Mouse (Mus musculus): ENCODE data around the gene Tdrd5. TPM values are rescaled to one million over a fixed set of nuclear protein-coding genes. Genes with fewer than 3 reads are reported as not detected.
A peak's percentile ranks its signal among the peaks of the same experiment; 100 is the strongest.

Gene Tdrd5
- total and polyA plus RNA-seq, 3 experiments: not detected

DNA sequence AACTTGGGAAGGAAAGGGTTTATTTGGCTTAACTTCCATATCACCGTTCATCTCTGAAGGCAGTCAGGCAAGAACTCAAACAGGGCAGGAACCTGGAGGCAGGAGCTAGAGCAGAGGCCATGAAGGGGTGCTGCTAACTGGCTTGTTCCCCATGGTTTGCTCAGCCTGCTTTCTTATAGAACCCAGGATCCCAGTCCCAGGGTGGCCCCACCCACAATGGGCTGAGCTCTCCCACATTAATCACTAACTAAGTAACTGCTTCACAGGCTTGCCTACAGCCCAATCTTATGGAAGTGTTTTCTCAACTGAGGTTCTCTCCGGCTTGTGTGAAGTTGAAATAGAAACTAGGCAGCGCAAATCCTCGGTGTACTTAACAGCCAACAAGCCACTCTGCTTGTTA is 74.7 kb downstream of the Tdrd5 start:
- DNase-seq: no peak
- WGBS: 78% methylated on average over 4 of the region's 4 CpGs
- Histone ChIP-seq H3K27ac (no peak overlapping the region), H3K4me3 (no peak overlapping the region), H3K79me2 (replicated peaks; ENCODE audit: control insufficient read depth, insufficient read depth, low read length) (no peaks in the 10 kb centered on the region), H3K9ac (ENCODE audit: low read depth, low read length) (no peak overlapping the region), H3K36me3 (ENCODE audit: control insufficient read depth, insufficient read depth, low read length) (no peaks in the 10 kb centered on the region), H3K27me3 (ENCODE audit: control insufficient read depth, insufficient read depth, low read length) (no peaks in the 10 kb centered on the region), H3K4me1 (ENCODE audit: control insufficient read depth, insufficient read depth, low read length) (no peaks in the 10 kb centered on the region)
- TF ChIP-seq POLR2A (IDR thresholded peaks at IDR 0.05; ENCODE audit: insufficient read depth, low read depth, low read length) (no peak), EP300 (IDR thresholded peaks at IDR 0.05; ENCODE audit: insufficient read depth, low read depth, low read length) (no peak), CTCF (IDR thresholded peaks at IDR 0.05) (no peak)
- intact Hi-C loops (cut with DNase I): loop anchor here (2.0 kb wide), 1 partner anchor 142 kb away; no protein-coding TSS in a partner anchor

DNA sequence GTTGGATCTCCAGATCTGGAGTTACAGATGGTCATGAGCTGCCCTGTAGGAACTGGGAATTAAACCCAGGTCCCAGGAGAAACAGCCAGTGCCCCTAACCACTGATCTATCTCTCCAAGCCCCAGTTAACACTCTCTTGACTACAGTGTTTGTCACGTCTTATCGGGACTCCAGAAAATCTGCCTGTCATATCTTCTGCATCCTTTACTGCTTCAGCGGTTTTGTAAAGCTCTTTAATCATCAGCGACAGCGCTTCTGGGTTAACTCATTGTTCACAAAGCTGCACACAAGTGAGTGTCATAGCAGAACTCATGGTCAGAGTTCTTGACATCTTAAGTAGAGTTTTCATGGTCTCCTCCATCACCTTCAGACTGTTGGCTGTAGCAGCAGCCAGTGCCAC is 76.6 kb downstream of the Tdrd5 start:
- no peak for DNase-seq
- Histone ChIP-seq H3K79me2 (replicated peaks; ENCODE audit: control insufficient read depth, insufficient read depth, low read length) (no peaks in the 10 kb centered on the region), H3K36me3 (ENCODE audit: control insufficient read depth, insufficient read depth, low read length) (no peaks in the 10 kb centered on the region), H3K27ac (no peak overlapping the region), H3K4me1 (ENCODE audit: control insufficient read depth, insufficient read depth, low read length) (peaks cover 3% of the 10 kb centered on the region), H3K4me3 (no peak overlapping the region), H3K9ac (ENCODE audit: low read depth, low read length) (no peak overlapping the region), H3K27me3 (ENCODE audit: control insufficient read depth, insufficient read depth, low read length) (no peaks in the 10 kb centered on the region)
- TF ChIP-seq EP300 (IDR thresholded peaks at IDR 0.05; ENCODE audit: insufficient read depth, low read depth, low read length): no peak
- no peak for TF ChIP-seq POLR2A (IDR thresholded peaks at IDR 0.05; ENCODE audit: insufficient read depth, low read depth, low read length)
- intact Hi-C loops (cut with DNase I): no loop called here
- 71% methylated on average over 5 of the region's 5 CpGs for WGBS

DNA sequence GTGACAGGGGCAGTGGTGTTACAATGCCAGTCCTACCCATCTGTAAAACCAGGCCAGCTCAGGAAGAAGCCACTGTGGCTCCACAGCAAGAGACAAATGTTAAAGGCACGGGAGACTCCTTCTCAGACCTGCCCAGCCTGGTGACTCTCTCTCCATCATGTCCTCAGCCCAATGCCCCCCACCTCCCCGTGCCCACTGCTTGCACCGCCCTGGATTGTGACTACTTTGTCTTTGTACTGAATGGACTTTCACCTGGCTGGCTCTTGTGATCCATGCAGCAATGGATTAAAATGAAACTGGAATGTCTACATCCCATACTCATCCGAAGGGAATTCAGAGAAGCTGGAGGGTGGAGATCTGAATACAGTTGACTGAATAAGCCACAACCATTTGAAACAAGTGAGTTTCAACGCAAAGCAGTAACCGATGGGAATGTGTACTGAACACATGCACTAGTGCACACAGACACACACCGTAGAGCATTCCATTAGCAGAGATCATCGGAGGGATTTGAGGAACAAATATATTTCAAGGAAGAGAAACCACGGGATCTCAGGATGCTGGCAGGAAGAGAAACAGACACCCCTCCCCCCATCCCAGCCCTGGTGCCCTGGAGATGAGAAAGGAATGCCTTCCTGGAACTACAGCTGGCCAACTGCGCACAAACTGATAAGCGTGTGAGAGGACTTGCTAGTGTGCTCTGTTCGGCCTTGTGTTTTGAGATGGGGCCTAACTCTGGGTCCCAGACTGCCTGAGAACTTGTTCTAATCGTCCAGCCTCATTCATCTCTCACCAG is 81.1 kb downstream of the Tdrd5 start:
- no peaks in the 10 kb centered on the region for H3K27me3 ChIP-seq (ENCODE audit: control insufficient read depth, insufficient read depth, low read length)
- intact Hi-C loops (cut with DNase I): no loop called here
- no peak for TF ChIP-seq CTCF (IDR thresholded peaks at IDR 0.05)
- 0 out of 2 replicates have a peak, but pooled peaks have one; percentile 24 for TF ChIP-seq EP300 (IDR thresholded peaks at IDR 0.05; ENCODE audit: insufficient read depth, low read depth, low read length)
- H3K79me2 ChIP-seq (replicated peaks; ENCODE audit: control insufficient read depth, insufficient read depth, low read length): no peaks in the 10 kb centered on the region
- H3K36me3 ChIP-seq (ENCODE audit: control insufficient read depth, insufficient read depth, low read length): no peaks in the 10 kb centered on the region
- H3K4me3 ChIP-seq: no peak overlapping the region
- DNase-seq: peak; percentile 31 to 40
- WGBS: 27% methylated on average over 13 of the region's 13 CpGs
- no peak overlapping the region for H3K9ac ChIP-seq (ENCODE audit: low read depth, low read length)
- H3K27ac ChIP-seq: no peak overlapping the region
- H3K4me1 ChIP-seq (ENCODE audit: control insufficient read depth, insufficient read depth, low read length): peaks cover 12% of the 10 kb centered on the region

DNA sequence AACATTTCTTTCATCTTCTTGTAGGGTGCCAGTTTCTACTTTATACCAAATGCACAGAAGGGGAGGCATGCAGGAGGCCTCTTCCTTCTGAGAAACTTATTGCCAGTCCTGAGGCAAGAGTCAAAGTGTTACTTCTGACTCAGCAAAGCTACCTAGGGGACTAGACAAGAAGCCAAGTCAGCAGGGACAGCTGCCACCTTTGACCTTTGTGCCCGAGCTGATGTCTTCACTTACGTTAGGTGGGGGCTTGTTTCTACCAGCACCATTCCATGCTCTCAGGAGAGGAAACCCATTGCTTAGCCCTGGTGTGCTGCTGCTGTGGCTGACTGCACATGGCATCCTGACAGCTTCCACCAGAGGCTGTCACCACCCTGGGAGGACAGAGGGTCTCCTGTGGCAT is 82.1 kb downstream of the Tdrd5 start:
- no peaks in the 10 kb centered on the region for H3K27me3 ChIP-seq (ENCODE audit: control insufficient read depth, insufficient read depth, low read length)
- no peaks in the 10 kb centered on the region for H3K36me3 ChIP-seq (ENCODE audit: control insufficient read depth, insufficient read depth, low read length)
- no peak for DNase-seq
- no peak overlapping the region for H3K9ac ChIP-seq (ENCODE audit: low read depth, low read length)
- TF ChIP-seq CTCF (IDR thresholded peaks at IDR 0.05): no peak
- TF ChIP-seq POLR2A (IDR thresholded peaks at IDR 0.05; ENCODE audit: insufficient read depth, low read depth, low read length): no peak
- no peak for TF ChIP-seq EP300 (IDR thresholded peaks at IDR 0.05; ENCODE audit: insufficient read depth, low read depth, low read length)
- peaks cover 13% of the 10 kb centered on the region for H3K4me1 ChIP-seq (ENCODE audit: control insufficient read depth, insufficient read depth, low read length)
- intact Hi-C loops (cut with DNase I): no loop called here
- H3K79me2 ChIP-seq (replicated peaks; ENCODE audit: control insufficient read depth, insufficient read depth, low read length): no peaks in the 10 kb centered on the region
- H3K4me3 ChIP-seq: no peak overlapping the region
- WGBS: 86% methylated on average over 2 of the region's 2 CpGs
- H3K27ac ChIP-seq: no peak overlapping the region

DNA sequence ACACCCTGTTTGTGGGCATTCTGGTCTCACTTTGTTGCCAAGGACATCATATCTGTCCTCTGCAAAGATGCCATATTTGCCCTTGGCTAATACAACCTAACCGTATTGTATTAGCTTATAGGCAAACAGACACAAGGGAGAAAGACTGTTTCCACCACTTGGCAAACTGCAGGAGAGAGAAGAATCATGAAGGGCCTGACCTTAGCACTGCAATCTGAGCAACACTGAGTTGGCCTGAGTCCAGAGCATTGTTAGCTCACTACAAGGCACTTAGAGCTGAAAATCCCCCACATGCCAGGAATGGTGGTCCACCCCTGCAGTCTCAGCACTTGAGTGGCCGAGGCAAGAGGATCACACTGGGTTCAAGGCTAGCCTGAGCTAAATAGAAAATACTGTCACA is 84.9 kb downstream of the Tdrd5 start:
- TF ChIP-seq POLR2A (IDR thresholded peaks at IDR 0.05; ENCODE audit: insufficient read depth, low read depth, low read length): no peak
- no peak for TF ChIP-seq EP300 (IDR thresholded peaks at IDR 0.05; ENCODE audit: insufficient read depth, low read depth, low read length)
- H3K79me2 ChIP-seq (replicated peaks; ENCODE audit: control insufficient read depth, insufficient read depth, low read length): no peaks in the 10 kb centered on the region
- intact Hi-C loops (cut with DNase I): no loop called here
- no peak overlapping the region for H3K27ac ChIP-seq
- H3K4me1 ChIP-seq (ENCODE audit: control insufficient read depth, insufficient read depth, low read length): peaks cover 13% of the 10 kb centered on the region
- H3K36me3 ChIP-seq (ENCODE audit: control insufficient read depth, insufficient read depth, low read length): no peaks in the 10 kb centered on the region
- no peak for DNase-seq
- H3K9ac ChIP-seq (ENCODE audit: low read depth, low read length): no peak overlapping the region
- H3K4me3 ChIP-seq: no peak overlapping the region
- no peaks in the 10 kb centered on the region for H3K27me3 ChIP-seq (ENCODE audit: control insufficient read depth, insufficient read depth, low read length)
- WGBS: 47% methylated on average over 2 of the region's 2 CpGs

DNA sequence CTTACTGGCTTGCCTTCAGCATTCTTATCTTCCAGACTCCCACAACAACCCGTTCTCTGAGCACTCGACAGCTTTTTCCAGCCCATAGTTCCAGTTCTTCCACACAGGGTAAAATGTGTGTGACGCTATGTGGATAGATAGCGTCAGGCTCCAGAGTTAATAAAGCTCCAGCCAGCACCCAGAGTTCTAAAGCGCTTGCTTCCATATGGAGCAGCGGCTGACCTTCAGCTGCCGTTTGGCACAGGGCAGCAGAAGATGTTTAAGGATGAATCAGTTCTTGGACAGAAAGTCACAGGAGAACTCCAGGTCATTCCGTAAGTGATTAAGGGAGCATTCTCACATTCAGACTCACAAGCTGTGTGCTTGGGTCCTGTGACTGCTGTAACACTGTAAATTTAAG is 85.5 kb downstream of the Tdrd5 start:
- WGBS: 36% methylated on average over 8 of the region's 8 CpGs
- H3K9ac ChIP-seq (ENCODE audit: low read depth, low read length): no peak overlapping the region
- no peak overlapping the region for H3K4me3 ChIP-seq
- no peak for DNase-seq
- H3K4me1 ChIP-seq (ENCODE audit: control insufficient read depth, insufficient read depth, low read length): peaks cover 12% of the 10 kb centered on the region
- no peak overlapping the region for H3K27ac ChIP-seq
- H3K79me2 ChIP-seq (replicated peaks; ENCODE audit: control insufficient read depth, insufficient read depth, low read length): no peaks in the 10 kb centered on the region
- intact Hi-C loops (cut with DNase I): no loop called here
- H3K36me3 ChIP-seq (ENCODE audit: control insufficient read depth, insufficient read depth, low read length): no peaks in the 10 kb centered on the region
- TF ChIP-seq EP300 (IDR thresholded peaks at IDR 0.05; ENCODE audit: insufficient read depth, low read depth, low read length) (no peak), POLR2A (IDR thresholded peaks at IDR 0.05; ENCODE audit: insufficient read depth, low read depth, low read length) (no peak), CTCF (IDR thresholded peaks at IDR 0.05) (no peak)
- no peaks in the 10 kb centered on the region for H3K27me3 ChIP-seq (ENCODE audit: control insufficient read depth, insufficient read depth, low read length)
